Mouse (Mus musculus) spleen, adult 2 months (tissue): ENCODE results near the gene Pld5.

Experiments
- CTCF ChIP-seq: fragments of 200-500 bp; IDR thresholded peaks from 2 replicates; pipeline ENCODE4 v1.5.1; 2011; ENCODE audit warnings: mild to moderate bottlenecking, inconsistent platforms; ENCODE audit not compliant: insufficient read depth, insufficient read length, insufficient replicate concordance; ENCODE audit errors: extremely low read depth
- POLR2A ChIP-seq: fragments of 200-500 bp; IDR thresholded peaks from 2 replicates; pipeline ENCODE4 v1.6.1; 2011; ENCODE audit warnings: low read depth, low read length, inconsistent platforms

DNA sequence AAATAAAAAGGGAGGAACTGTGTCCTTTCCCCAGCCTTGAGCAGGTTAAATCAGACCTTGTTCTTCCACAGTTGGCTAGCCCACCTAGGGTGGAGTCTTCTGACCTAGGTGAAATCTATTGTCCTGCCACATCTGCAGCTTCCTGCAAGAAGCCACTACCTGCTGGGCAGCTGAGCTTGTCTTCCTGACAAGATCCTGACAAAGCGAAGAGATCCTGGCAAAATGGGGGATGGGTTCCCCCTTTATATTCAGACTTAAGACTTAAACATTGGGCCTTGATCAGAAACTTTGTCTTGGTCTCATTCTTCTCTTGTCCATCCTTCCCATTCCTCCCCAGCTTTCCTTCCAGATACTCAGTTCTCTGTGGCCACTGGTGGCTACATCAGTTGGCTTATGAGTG lies 246.0 kb downstream of the Pld5 start:
- TF ChIP-seq POLR2A (no peak), CTCF (no peak)
